Mouse (Mus musculus): ENCODE data around the gene Adgrg2.

GRCm38 (mm10) chrX:160510197-160510596 lies 119.7 kb downstream of the Adgrg2 start:
- TF ChIP-seq CTCF (IDR thresholded peaks at IDR 0.05; ENCODE audit: borderline replicate concordance, insufficient read depth, low read length) (no peak), POLR2A (IDR thresholded peaks at IDR 0.05; ENCODE audit: low read depth, low read length) (no peak)

All from embryonic fibroblast, embryonic 13.5 days (primary cell).